Mouse (Mus musculus) spleen, adult 2 months (tissue): ENCODE data around the gene Zp3. TPM values are rescaled to one million over a fixed set of nuclear protein-coding genes. Genes with fewer than 3 reads are reported as not detected.
A peak's percentile ranks its signal among the peaks of the same experiment; 100 is the strongest.

ENCODE experiments used
- DNase-seq, 2 experiments: peaks; one replicate each; pipeline versions ENCODE4 v3.0.0 to v3.0.0-alpha.2; 2012 to 2021; ENCODE audit warnings: low spot score in 2 of 2, low read depth in 1 of 2
- H3K27ac ChIP-seq: fragments of 200-500 bp; 2 replicates; pipeline ENCODE4 v1.5.1; 2012; ENCODE audit warnings: low read length, inconsistent platforms; ENCODE audit not compliant: insufficient read depth
- H3K27me3 ChIP-seq: fragments of 200-500 bp; 2 replicates; pipeline ENCODE4 v1.6.1; 2012; ENCODE audit warnings: mild to moderate bottlenecking, moderate library complexity, low read length, inconsistent platforms; ENCODE audit not compliant: control insufficient read depth, insufficient read depth
- H3K36me3 ChIP-seq: fragments of 200-500 bp; 2 replicates; pipeline ENCODE4 v1.6.1; 2012; ENCODE audit warnings: mild to moderate bottlenecking, low read length, inconsistent platforms; ENCODE audit not compliant: control insufficient read depth, insufficient read depth
- H3K4me1 ChIP-seq: fragments of 200-500 bp; 2 replicates; pipeline ENCODE4 v1.6.1; 2011; ENCODE audit warnings: inconsistent platforms; ENCODE audit not compliant: control insufficient read depth, insufficient read depth, insufficient read length
- H3K4me3 ChIP-seq: fragments of 200-500 bp; 2 replicates; pipeline ENCODE4 v1.5.1; 2011; ENCODE audit warnings: mild to moderate bottlenecking, inconsistent platforms; ENCODE audit not compliant: insufficient read depth, insufficient read length; ENCODE audit errors: extremely low read depth
- CTCF ChIP-seq: fragments of 200-500 bp; IDR thresholded peaks from 2 replicates; pipeline ENCODE4 v1.5.1; 2011; ENCODE audit warnings: mild to moderate bottlenecking, inconsistent platforms; ENCODE audit not compliant: insufficient read depth, insufficient read length, insufficient replicate concordance; ENCODE audit errors: extremely low read depth
- POLR2A ChIP-seq: fragments of 200-500 bp; IDR thresholded peaks from 2 replicates; pipeline ENCODE4 v1.6.1; 2011; ENCODE audit warnings: low read depth, low read length, inconsistent platforms
- WGBS: fragments of 180-500 bp; shearing (Covaris S2); methylation state at CpG from one replicate; pipeline ENCODE4 v1.1.7; 2018; 5-methylcytosine and 5-hydroxymethylcytosine counted together
- polyA plus RNA-seq: library from polyadenylated mRNA; depleted of rRNA; stranded (reverse); fragments of >200 nt; gene quantifications from 2 replicates; pipeline ENCODE4 v1.2.3, GENCODE M21; 2012

Zp3 gene
- polyA plus RNA-seq, 1 experiment = not detected

- no peak for DNase-seq
- Histone ChIP-seq H3K27ac (no peak overlapping the region), H3K4me3 (no peak overlapping the region), H3K27me3 (no peaks in the 10 kb centered on the region), H3K4me1 (no peaks in the 10 kb centered on the region), H3K36me3 (peaks cover 6% of the 10 kb centered on the region)
- WGBS = 82% methylated on average over 2 of the region's 2 CpGs
- TF ChIP-seq CTCF (no peak), POLR2A (no peak)
These were observed 38.8 kb downstream of the Zp3 start for GRCm38 (mm10) chr5:136018726-136019125.

DNA sequence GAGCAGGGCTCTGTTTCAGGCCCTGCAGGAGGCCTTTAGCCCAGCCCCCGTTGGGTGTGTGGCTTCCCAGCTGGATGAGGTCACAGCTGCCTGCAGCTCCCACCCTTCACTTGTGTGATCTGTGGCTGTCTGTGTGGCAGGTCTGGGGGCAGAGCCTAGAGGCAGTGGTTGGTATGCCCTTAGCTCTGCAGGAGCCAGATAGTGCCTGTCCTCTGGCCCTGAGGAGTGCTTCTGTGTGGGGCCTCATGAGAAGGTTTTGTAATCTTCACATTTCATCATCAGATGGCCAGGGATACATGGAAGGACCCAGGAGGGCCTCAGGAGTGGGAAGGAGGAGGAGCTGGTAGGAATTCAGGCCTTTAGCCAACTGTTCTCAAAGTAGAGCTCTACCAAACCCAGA lies 40.0 kb downstream of the Zp3 start:
- H3K36me3 ChIP-seq = peaks cover 6% of the 10 kb centered on the region
- DNase-seq = no peak
- TF ChIP-seq CTCF (no peak), POLR2A (no peak)
- H3K4me3 ChIP-seq = no peak overlapping the region
- no peaks in the 10 kb centered on the region for H3K27me3 ChIP-seq
- no peaks in the 10 kb centered on the region for H3K4me1 ChIP-seq
- H3K27ac ChIP-seq = no peak overlapping the region
- 73% methylated on average over 1 of the region's 1 CpGs for WGBS

DNA sequence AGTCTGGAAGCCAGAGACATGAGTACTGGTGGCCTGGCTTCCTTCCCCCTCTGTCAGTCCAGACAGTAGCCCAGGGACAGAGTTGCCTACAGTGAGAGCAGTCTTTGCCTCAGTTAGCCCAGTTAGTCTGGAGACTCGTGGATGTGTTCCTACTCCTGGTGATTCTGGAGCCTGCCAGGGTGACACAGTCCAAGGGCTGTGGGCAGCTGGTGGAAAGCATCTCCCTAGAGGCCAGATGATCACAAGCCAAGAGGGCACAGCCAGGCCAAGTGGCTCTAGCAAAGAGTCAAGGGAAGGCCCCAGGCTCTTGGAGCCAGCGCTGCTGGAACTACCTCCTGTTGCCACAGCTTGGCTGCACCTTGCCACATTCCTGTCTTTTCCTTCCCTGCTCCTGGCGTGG lies 45.8 kb downstream of the Zp3 start:
- 90% methylated on average over 3 of the region's 3 CpGs for WGBS
- no peak for TF ChIP-seq POLR2A
- TF ChIP-seq CTCF = no peak
- peaks cover 26% of the 10 kb centered on the region for H3K36me3 ChIP-seq
- no peak for DNase-seq
- no peak overlapping the region for H3K27ac ChIP-seq
- H3K4me3 ChIP-seq = no peak overlapping the region
- no peaks in the 10 kb centered on the region for H3K4me1 ChIP-seq
- no peaks in the 10 kb centered on the region for H3K27me3 ChIP-seq

DNA sequence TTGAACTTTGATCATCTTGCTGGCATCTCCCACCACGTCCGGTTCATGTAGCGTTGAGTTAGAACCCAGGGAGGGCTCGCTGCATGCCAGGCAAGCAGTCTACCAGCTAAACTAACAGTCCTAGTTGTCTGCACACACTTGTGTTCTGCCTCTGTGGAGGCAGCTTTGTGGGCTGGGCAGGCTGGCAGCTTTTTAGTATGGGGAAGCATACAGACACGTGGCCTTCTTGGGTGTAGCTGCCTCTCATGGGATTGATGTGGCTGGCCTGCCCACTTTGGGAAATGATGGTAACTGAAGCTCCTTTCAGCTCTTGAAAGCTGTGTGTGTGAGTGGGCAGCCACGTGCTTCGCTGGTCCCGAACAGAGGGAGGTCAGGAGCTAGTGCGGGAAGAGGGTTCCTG lies 47.0 kb downstream of the Zp3 start:
- H3K4me3 ChIP-seq = no peak overlapping the region
- DNase-seq = no peak
- H3K27ac ChIP-seq = no peak overlapping the region
- no peaks in the 10 kb centered on the region for H3K27me3 ChIP-seq
- peaks cover 30% of the 10 kb centered on the region for H3K36me3 ChIP-seq
- 84% methylated on average over 9 of the region's 9 CpGs for WGBS
- TF ChIP-seq POLR2A = no peak
- no peak for TF ChIP-seq CTCF
- no peaks in the 10 kb centered on the region for H3K4me1 ChIP-seq

GRCm38 (mm10) chr5:136027612-136028311 lies 47.9 kb downstream of the Zp3 start:
- H3K36me3 ChIP-seq = peaks cover 32% of the 10 kb centered on the region

DNA sequence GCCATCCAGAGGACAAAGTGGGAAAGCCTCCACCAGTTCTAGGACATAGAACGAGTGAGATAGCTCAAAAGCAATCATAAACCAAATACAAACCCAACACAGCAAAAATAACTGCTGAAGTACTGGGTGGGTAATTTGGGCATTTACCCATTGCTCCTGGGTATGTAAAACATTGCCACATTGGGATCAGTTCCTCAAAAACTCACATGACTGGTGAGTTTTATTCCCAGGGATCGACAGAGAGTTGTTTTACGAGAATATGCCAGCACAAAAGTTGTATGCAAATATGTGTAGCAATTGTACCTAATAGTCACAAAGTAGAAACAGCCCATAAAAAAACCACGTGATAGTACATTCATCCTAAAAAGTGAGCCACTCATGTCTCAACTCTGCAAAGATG lies 55.0 kb downstream of the Zp3 start:
- TF ChIP-seq POLR2A (no peak), CTCF (no peak)
- Histone ChIP-seq H3K27ac (no peak overlapping the region), H3K36me3 (peaks cover 17% of the 10 kb centered on the region), H3K4me1 (peaks cover under 1% of the 10 kb centered on the region; the same call in 1 of the 2 replicates), H3K27me3 (no peaks in the 10 kb centered on the region), H3K4me3 (no peak overlapping the region)
- WGBS = 61% methylated on average over 4 of the region's 4 CpGs
- DNase-seq = no peak

More at GRCm38 (mm10) chr5:136027612-136028311, 47.9 kb downstream of the Zp3 start:
- 92% methylated on average over 11 of the region's 11 CpGs for WGBS
- no peak overlapping the region for H3K4me3 ChIP-seq
- no peaks in the 10 kb centered on the region for H3K4me1 ChIP-seq
- no peak overlapping the region for H3K27ac ChIP-seq
- H3K27me3 ChIP-seq = no peaks in the 10 kb centered on the region
- no peak for DNase-seq
- TF ChIP-seq CTCF (0 out of 2 replicates have a peak, but pooled peaks have one; percentile 19), POLR2A (no peak)

GRCm38 (mm10) chr5:136035285-136035684 lies 55.4 kb downstream of the Zp3 start:
- Histone ChIP-seq H3K4me1 (peaks cover 3% of the 10 kb centered on the region; the same call in 1 of the 2 replicates), H3K27me3 (no peaks in the 10 kb centered on the region), H3K4me3 (no peak overlapping the region), H3K27ac (no peak overlapping the region), H3K36me3 (peaks cover 14% of the 10 kb centered on the region)
- no peak for DNase-seq
- TF ChIP-seq CTCF = no peak
- TF ChIP-seq POLR2A = no peak
- 55% methylated on average over 1 of the region's 1 CpGs for WGBS
